Mouse (Mus musculus): ENCODE measurements around the gene Eif2ak1. TPM values are rescaled to one million over a fixed set of nuclear protein-coding genes. Genes with fewer than 3 reads are reported as not detected.

Eif2ak1 gene
- polyA plus RNA-seq, 1 experiment from 2014 or later = 42.4 TPM

- H3K4me2 ChIP-seq = no peak overlapping the region
- 83% methylated on average over 11 of the region's 11 CpGs for WGBS
- H3K4me1 ChIP-seq (ENCODE audit: insufficient read depth) = no peaks in the 10 kb centered on the region
- H3K36me3 ChIP-seq (ENCODE audit: insufficient read depth) = peaks cover 39% of the 10 kb centered on the region
- H3K27ac ChIP-seq (ENCODE audit: low read depth) = no peak overlapping the region
- H3K9me3 ChIP-seq (ENCODE audit: low read depth, low read length) = no peaks in the 10 kb centered on the region
- no peaks in the 10 kb centered on the region for H3K27me3 ChIP-seq (ENCODE audit: insufficient read depth, low read length)
- DNase-seq (no peak), ATAC-seq (ENCODE audit: insufficient read depth) (no peak)
- H3K9ac ChIP-seq = no peak overlapping the region
- no peak overlapping the region for H3K4me3 ChIP-seq (ENCODE audit: low read depth, low read length)
- no peak for TF ChIP-seq CTCF (IDR thresholded peaks at IDR 0.05; ENCODE audit: low read depth)
Measured at GRCm38 (mm10) chr5:143933414-143933813, 115.8 kb downstream of the Eif2ak1 start.

- peaks cover 35% of the 10 kb centered on the region for H3K36me3 ChIP-seq (ENCODE audit: insufficient read depth)
- H3K4me2 ChIP-seq = no peak overlapping the region
- 85% methylated on average over 1 of the region's 1 CpGs for WGBS
- DNase-seq = no peak
- ATAC-seq (ENCODE audit: insufficient read depth) = no peak
- H3K9ac ChIP-seq = no peak overlapping the region
- no peaks in the 10 kb centered on the region for H3K4me1 ChIP-seq (ENCODE audit: insufficient read depth)
- H3K27ac ChIP-seq (ENCODE audit: low read depth) = no peak overlapping the region
- no peaks in the 10 kb centered on the region for H3K9me3 ChIP-seq (ENCODE audit: low read depth, low read length)
- H3K27me3 ChIP-seq (ENCODE audit: insufficient read depth, low read length) = no peaks in the 10 kb centered on the region
- no peak overlapping the region for H3K4me3 ChIP-seq (ENCODE audit: low read depth, low read length)
- 0 out of 2 replicates have a peak, but pooled peaks have one; percentile 10 for TF ChIP-seq CTCF (IDR thresholded peaks at IDR 0.05; ENCODE audit: low read depth)
Measured at GRCm38 (mm10) chr5:143933875-143934274, 116.3 kb downstream of the Eif2ak1 start.

GRCm38 (mm10) chr5:143936156-143936555, 118.6 kb downstream of the Eif2ak1 start:
- H3K4me3 ChIP-seq (ENCODE audit: low read depth, low read length) = no peak overlapping the region
- no peak for TF ChIP-seq CTCF (IDR thresholded peaks at IDR 0.05; ENCODE audit: low read depth)
- no peaks in the 10 kb centered on the region for H3K4me1 ChIP-seq (ENCODE audit: insufficient read depth)
- peaks cover 12% of the 10 kb centered on the region for H3K36me3 ChIP-seq (ENCODE audit: insufficient read depth)
- H3K9me3 ChIP-seq (ENCODE audit: low read depth, low read length) = no peaks in the 10 kb centered on the region
- no peaks in the 10 kb centered on the region for H3K27me3 ChIP-seq (ENCODE audit: insufficient read depth, low read length)
- ATAC-seq (ENCODE audit: insufficient read depth) (no peak), DNase-seq (no peak)
- no peak overlapping the region for H3K9ac ChIP-seq
- H3K27ac ChIP-seq (ENCODE audit: low read depth) = no peak overlapping the region
- no peak overlapping the region for H3K4me2 ChIP-seq
- WGBS = 84% methylated on average over 9 of the region's 9 CpGs

GRCm38 (mm10) chr5:143941588-143941987, 124.0 kb downstream of the Eif2ak1 start:
- peak; percentile 15 for DNase-seq
- no peak overlapping the region for H3K27ac ChIP-seq (ENCODE audit: low read depth)
- peak; percentile 44; the same call in 1 of the 2 replicates for ATAC-seq (ENCODE audit: insufficient read depth)
- no peak for TF ChIP-seq CTCF (IDR thresholded peaks at IDR 0.05; ENCODE audit: low read depth)
- no peak overlapping the region for H3K9ac ChIP-seq
- no peaks in the 10 kb centered on the region for H3K36me3 ChIP-seq (ENCODE audit: insufficient read depth)
- no peak overlapping the region for H3K4me2 ChIP-seq
- H3K4me1 ChIP-seq (ENCODE audit: insufficient read depth) = no peaks in the 10 kb centered on the region
- H3K9me3 ChIP-seq (ENCODE audit: low read depth, low read length) = no peaks in the 10 kb centered on the region
- H3K27me3 ChIP-seq (ENCODE audit: insufficient read depth, low read length) = no peaks in the 10 kb centered on the region
- no peak overlapping the region for H3K4me3 ChIP-seq (ENCODE audit: low read depth, low read length)
- 27% methylated on average over 10 of the region's 10 CpGs for WGBS

GRCm38 (mm10) chr5:143943231-143944125, 125.9 kb downstream of the Eif2ak1 start:
- Histone ChIP-seq H3K4me3 (ENCODE audit: low read depth, low read length) (no peak overlapping the region), H3K27ac (ENCODE audit: low read depth) (no peak overlapping the region), H3K9me3 (ENCODE audit: low read depth, low read length) (no peaks in the 10 kb centered on the region), H3K9ac (no peak overlapping the region), H3K27me3 (ENCODE audit: insufficient read depth, low read length) (no peaks in the 10 kb centered on the region), H3K4me2 (no peak overlapping the region), H3K4me1 (ENCODE audit: insufficient read depth) (no peaks in the 10 kb centered on the region), H3K36me3 (ENCODE audit: insufficient read depth) (no peaks in the 10 kb centered on the region)
- 85% methylated on average over 14 of the region's 14 CpGs for WGBS
- no peak for ATAC-seq (ENCODE audit: insufficient read depth)
- TF ChIP-seq CTCF (IDR thresholded peaks at IDR 0.05; ENCODE audit: low read depth) = no peak
- no peak for DNase-seq

- no peaks in the 10 kb centered on the region for H3K9me3 ChIP-seq (ENCODE audit: low read depth, low read length)
- no peak for TF ChIP-seq CTCF (IDR thresholded peaks at IDR 0.05; ENCODE audit: low read depth)
- no peaks in the 10 kb centered on the region for H3K4me1 ChIP-seq (ENCODE audit: insufficient read depth)
- H3K4me3 ChIP-seq (ENCODE audit: low read depth, low read length) = no peak overlapping the region
- no peak overlapping the region for H3K9ac ChIP-seq
- DNase-seq (no peak), ATAC-seq (ENCODE audit: insufficient read depth) (no peak)
- H3K4me2 ChIP-seq = no peak overlapping the region
- no peaks in the 10 kb centered on the region for H3K27me3 ChIP-seq (ENCODE audit: insufficient read depth, low read length)
- H3K27ac ChIP-seq (ENCODE audit: low read depth) = no peak overlapping the region
- H3K36me3 ChIP-seq (ENCODE audit: insufficient read depth) = no peaks in the 10 kb centered on the region
- 85% methylated on average over 12 of the region's 12 CpGs for WGBS
Measured at GRCm38 (mm10) chr5:143948361-143948760, 130.8 kb downstream of the Eif2ak1 start.

- ATAC-seq (ENCODE audit: insufficient read depth) (no peak), DNase-seq (no peak)
- no peak overlapping the region for H3K4me3 ChIP-seq (ENCODE audit: low read depth, low read length)
- H3K9ac ChIP-seq = no peak overlapping the region
- no peaks in the 10 kb centered on the region for H3K9me3 ChIP-seq (ENCODE audit: low read depth, low read length)
- H3K4me2 ChIP-seq = no peak overlapping the region
- no peak for TF ChIP-seq CTCF (IDR thresholded peaks at IDR 0.05; ENCODE audit: low read depth)
- 47% methylated on average over 5 of the region's 5 CpGs for WGBS
- H3K36me3 ChIP-seq (ENCODE audit: insufficient read depth) = no peaks in the 10 kb centered on the region
- no peaks in the 10 kb centered on the region for H3K27me3 ChIP-seq (ENCODE audit: insufficient read depth, low read length)
- no peaks in the 10 kb centered on the region for H3K4me1 ChIP-seq (ENCODE audit: insufficient read depth)
- H3K27ac ChIP-seq (ENCODE audit: low read depth) = no peak overlapping the region
Measured at GRCm38 (mm10) chr5:143950016-143950415, 132.4 kb downstream of the Eif2ak1 start.

Other genes starting within 250 kb of the Eif2ak1 start
- gene Cyth3, start 195.3 kb upstream of the Eif2ak1 start, polyA plus RNA-seq (2014; fragmentation: Nextera tagmentation; extraction: Ambion mirVana) = 48.3 and 52.0 TPM in 2 replicates
- gene Usp42, start 85.5 kb upstream of the Eif2ak1 start, polyA plus RNA-seq (2014; fragmentation: Nextera tagmentation; extraction: Ambion mirVana) = 24.1 and 26.8 TPM in 2 replicates
- gene Ankrd61, start 79.9 kb downstream of the Eif2ak1 start, polyA plus RNA-seq (2014; fragmentation: Nextera tagmentation; extraction: Ambion mirVana) = 0.18 and 0.39 TPM in 2 replicates
- 101 and 107 TPM in 2 replicates for gene Aimp2, start 92.1 kb downstream of the Eif2ak1 start, polyA plus RNA-seq (2014; fragmentation: Nextera tagmentation; extraction: Ambion mirVana)
- gene Pms2, start 92.2 kb downstream of the Eif2ak1 start, polyA plus RNA-seq (2014; fragmentation: Nextera tagmentation; extraction: Ambion mirVana) = 31.9 and 33.1 TPM in 2 replicates
- 0.79 TPM in 1 of 2 replicates, not detected in the other for gene Gm42421, start 110.4 kb downstream of the Eif2ak1 start, polyA plus RNA-seq (2014; fragmentation: Nextera tagmentation; extraction: Ambion mirVana)
- gene Rsph10b, start 115.2 kb downstream of the Eif2ak1 start, polyA plus RNA-seq (2014; fragmentation: Nextera tagmentation; extraction: Ambion mirVana) = 0.22 and 0.33 TPM in 2 replicates
- 79.4 and 87.2 TPM in 2 replicates for gene Ccz1, start 197.1 kb downstream of the Eif2ak1 start, polyA plus RNA-seq (2014; fragmentation: Nextera tagmentation; extraction: Ambion mirVana)
- gene Ocm, start 208.9 kb downstream of the Eif2ak1 start, polyA plus RNA-seq (2014; fragmentation: Nextera tagmentation; extraction: Ambion mirVana) = not detected in 2 replicates

Data from lung, embryonic 14.5 days (tissue).